Mouse (Mus musculus) thymus, adult 2 months (tissue): Measurements from ENCODE around the gene Crocc2. TPM values are rescaled to one million over a fixed set of nuclear protein-coding genes. Genes with fewer than 3 reads are reported as not detected.

Experiments used
- DNase-seq: peaks from one replicate; pipeline ENCODE4 v3.0.0; 2021
- H3K27ac ChIP-seq: fragments of 200-500 bp; 2 replicates; pipeline ENCODE4 v1.5.1; 2012; ENCODE audit warnings: low read length, control low read depth; ENCODE audit not compliant: control insufficient read depth, insufficient read depth
- H3K27me3 ChIP-seq: fragments of 200-500 bp; 2 replicates; pipeline ENCODE4 v1.6.1; 2012; ENCODE audit warnings: mild to moderate bottlenecking, low read length, moderate library complexity, mixed read lengths; ENCODE audit not compliant: control insufficient read depth, insufficient read depth
- H3K36me3 ChIP-seq: fragments of 200-500 bp; 2 replicates; pipeline ENCODE4 v1.6.1; 2012; ENCODE audit warnings: mild to moderate bottlenecking, low read length, moderate library complexity; ENCODE audit not compliant: control insufficient read depth, insufficient read depth
- H3K4me1 ChIP-seq: fragments of 200-500 bp; replicated peaks from 2 replicates; pipeline ENCODE4 v1.6.1; 2012; ENCODE audit warnings: low read length; ENCODE audit not compliant: control insufficient read depth, insufficient read depth
- H3K4me3 ChIP-seq: fragments of 200-500 bp; 2 replicates; pipeline ENCODE4 v1.5.1; 2012; ENCODE audit warnings: mild to moderate bottlenecking, low read length, control low read depth, moderate library complexity; ENCODE audit not compliant: control insufficient read depth, insufficient read depth
- CTCF ChIP-seq: fragments of 200-500 bp; IDR thresholded peaks from 2 replicates; pipeline ENCODE4 v1.5.1; 2012; ENCODE audit warnings: mild to moderate bottlenecking, control low read depth, low read length, moderate library complexity, borderline replicate concordance; ENCODE audit not compliant: control insufficient read depth, poor library complexity, insufficient read depth; ENCODE audit errors: extremely low read depth
- POLR2A ChIP-seq: fragments of 200-500 bp; IDR thresholded peaks from 2 replicates; pipeline ENCODE4 v1.6.1; 2012; ENCODE audit warnings: mild to moderate bottlenecking, low read length, control low read depth, moderate library complexity; ENCODE audit not compliant: control insufficient read depth, poor library complexity, insufficient read depth; ENCODE audit errors: extremely low read depth
- WGBS: fragments of 180-500 bp; shearing (Covaris S2); methylation state at CpG from one replicate; pipeline ENCODE4 v1.1.7; 2018; 5-methylcytosine and 5-hydroxymethylcytosine counted together
- polyA plus RNA-seq: library from polyadenylated mRNA; depleted of rRNA; stranded (reverse); fragments of >200 nt; gene quantifications from 2 replicates; pipeline ENCODE4 v1.2.3, GENCODE M21; 2012; rRNA removed

The Crocc2 gene
- polyA plus RNA-seq, result 0.28 and 0.34 TPM in 2 replicates

DNA sequence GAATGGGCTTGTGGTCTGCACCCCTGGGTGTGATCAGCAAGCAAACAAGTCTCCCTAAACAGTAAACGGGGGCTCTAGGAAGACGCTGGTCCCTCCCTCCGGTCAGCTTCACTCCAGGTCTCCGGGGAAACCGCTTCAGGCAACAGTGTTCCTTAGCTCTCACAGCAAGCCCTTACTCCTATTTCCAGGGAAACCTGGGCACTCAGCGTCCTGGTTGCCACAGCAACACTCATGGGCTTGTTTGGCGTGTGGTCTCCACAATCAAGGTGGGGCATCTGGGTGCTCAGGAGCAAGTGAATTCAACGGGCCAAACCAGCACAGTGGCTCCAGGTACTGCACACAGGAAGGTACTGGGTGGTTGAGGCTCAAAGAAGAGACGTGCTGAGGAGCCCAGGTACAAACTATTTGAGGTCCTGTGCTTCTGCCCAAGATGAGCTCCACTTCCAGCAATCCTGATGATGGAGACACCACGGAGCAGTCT, at the start of gene Crocc2:
TSS of gene Crocc2 (plus strand) at position 431 of the 481 bp plus-strand sequence.
- no peak within 1 kb of the TSS for H3K4me3 ChIP-seq
- no peaks in the 10 kb centered on the region for H3K4me1 ChIP-seq
- H3K27ac ChIP-seq, result no peak within 1 kb of the TSS
- H3K36me3 ChIP-seq, result no peaks in the 10 kb centered on the region
- WGBS, result 71% methylated on average over 10 of the region's 10 CpGs
- H3K27me3 ChIP-seq, result no peaks in the 10 kb centered on the region
- no peak for DNase-seq
- no peak for TF ChIP-seq POLR2A

DNA sequence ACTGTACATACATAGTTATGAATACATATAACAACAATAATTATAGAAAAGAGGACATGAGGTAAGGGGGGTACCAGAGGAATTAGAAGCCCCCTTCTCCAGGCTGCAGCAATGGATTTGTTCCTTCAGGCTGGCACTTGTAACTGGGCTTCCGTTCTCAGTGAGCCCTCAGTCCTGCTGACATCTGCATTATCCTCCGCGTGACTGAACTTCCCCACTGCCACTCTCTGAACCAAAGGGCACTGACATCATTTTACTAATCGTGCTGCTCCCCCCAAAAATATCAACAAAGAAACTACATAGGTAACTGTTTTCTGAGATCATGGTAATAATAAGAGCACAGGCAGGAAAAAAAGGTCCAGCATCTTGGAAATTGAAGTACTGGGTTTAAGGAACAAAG, 49.7 kb upstream of the Crocc2 start:
- H3K36me3 ChIP-seq, result no peaks in the 10 kb centered on the region
- no peaks in the 10 kb centered on the region for H3K27me3 ChIP-seq
- DNase-seq, result no peak
- TF ChIP-seq POLR2A (no peak), CTCF (no peak)
- H3K4me3 ChIP-seq, result no peak overlapping the region
- H3K4me1 ChIP-seq, result no peaks in the 10 kb centered on the region
- 33% methylated on average over 4 of the region's 4 CpGs for WGBS
- H3K27ac ChIP-seq, result no peak overlapping the region

DNA sequence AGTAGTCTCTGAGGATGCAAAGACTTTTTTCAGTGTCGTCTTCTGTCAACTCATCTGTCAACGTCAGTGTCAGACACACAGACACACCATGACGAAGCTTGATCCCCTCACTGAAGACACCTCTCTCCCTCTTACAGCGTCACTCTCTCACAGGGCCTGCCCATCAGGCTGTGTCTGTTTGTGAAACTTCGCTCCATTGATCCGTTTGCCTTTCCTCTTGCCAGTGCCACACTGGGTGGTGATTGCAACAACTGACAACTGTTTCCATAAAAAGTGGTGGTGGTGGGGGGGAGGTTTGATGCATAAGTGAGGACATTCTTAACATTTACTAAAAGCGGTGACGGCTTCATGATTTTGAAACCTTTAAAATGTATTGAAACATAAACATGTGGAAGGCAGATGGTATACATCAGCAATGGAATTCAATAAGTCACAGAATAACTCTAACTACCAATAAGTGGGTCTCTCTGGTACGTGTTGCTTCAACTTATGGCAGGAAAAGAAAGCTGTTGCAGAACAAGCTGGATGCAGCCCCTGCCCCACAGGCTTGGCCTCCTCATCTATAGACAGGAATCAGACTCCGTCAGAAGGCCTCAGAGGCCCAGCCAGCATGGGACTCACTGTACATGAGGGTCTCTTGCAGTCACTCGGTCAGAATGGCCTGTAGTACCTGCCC, 45.2 kb upstream of the Crocc2 start:
- 94% methylated on average over 11 of the region's 11 CpGs for WGBS
- Histone ChIP-seq H3K4me3 (no peak overlapping the region), H3K36me3 (no peaks in the 10 kb centered on the region), H3K27me3 (no peaks in the 10 kb centered on the region), H3K27ac (no peak overlapping the region), H3K4me1 (no peaks in the 10 kb centered on the region)
- TF ChIP-seq POLR2A (no peak), CTCF (no peak)
- no peak for DNase-seq

DNA sequence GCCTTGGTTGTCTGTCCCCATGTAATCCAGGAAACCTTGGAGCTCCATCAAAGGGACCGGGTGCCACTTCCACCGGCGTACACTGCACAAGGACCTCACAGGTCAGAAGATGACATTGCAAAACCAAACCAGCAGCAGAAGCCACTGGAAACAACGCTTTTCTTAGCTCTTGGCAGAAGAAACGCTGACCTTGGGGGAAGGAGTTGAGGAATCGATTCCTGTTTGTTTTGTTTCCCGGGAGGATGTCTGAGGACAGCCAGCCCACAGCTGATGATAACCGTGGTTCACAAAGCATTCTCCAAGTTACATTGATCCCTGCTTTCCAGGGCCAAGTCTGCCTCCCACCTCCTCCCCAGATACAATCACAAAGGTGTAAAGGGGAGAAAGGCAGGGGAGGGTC, 44.5 kb upstream of the Crocc2 start:
- no peaks in the 10 kb centered on the region for H3K36me3 ChIP-seq
- no peaks in the 10 kb centered on the region for H3K27me3 ChIP-seq
- DNase-seq, result no peak
- TF ChIP-seq POLR2A (no peak), CTCF (no peak)
- H3K4me3 ChIP-seq, result no peak overlapping the region
- H3K4me1 ChIP-seq, result no peaks in the 10 kb centered on the region
- WGBS, result 57% methylated on average over 8 of the region's 8 CpGs
- H3K27ac ChIP-seq, result no peak overlapping the region

DNA sequence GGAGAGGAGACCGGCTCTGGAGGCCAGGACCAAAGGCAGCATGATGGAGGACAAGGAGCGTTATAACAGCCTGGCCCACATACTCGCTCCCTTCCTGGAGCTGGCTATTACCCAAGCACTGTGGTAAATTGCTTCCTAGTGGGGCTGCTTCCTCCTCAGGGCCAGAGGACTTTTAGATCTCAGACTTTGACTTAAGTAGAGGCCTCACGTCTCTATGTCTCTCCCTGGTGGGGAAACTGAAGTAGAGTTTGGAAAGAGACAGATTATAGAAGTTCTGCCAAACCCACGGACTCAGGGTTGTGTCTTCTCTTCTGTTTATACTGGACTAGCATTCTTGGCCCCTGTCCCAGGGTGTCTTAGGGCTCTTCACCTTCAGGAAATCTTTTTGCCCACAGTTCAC, 43.3 kb upstream of the Crocc2 start:
- Histone ChIP-seq H3K27ac (no peak overlapping the region), H3K4me3 (no peak overlapping the region), H3K4me1 (no peaks in the 10 kb centered on the region), H3K27me3 (no peaks in the 10 kb centered on the region), H3K36me3 (no peaks in the 10 kb centered on the region)
- 21% methylated on average over 5 of the region's 5 CpGs for WGBS
- no peak for DNase-seq
- TF ChIP-seq POLR2A, result no peak
- no peak for TF ChIP-seq CTCF

DNA sequence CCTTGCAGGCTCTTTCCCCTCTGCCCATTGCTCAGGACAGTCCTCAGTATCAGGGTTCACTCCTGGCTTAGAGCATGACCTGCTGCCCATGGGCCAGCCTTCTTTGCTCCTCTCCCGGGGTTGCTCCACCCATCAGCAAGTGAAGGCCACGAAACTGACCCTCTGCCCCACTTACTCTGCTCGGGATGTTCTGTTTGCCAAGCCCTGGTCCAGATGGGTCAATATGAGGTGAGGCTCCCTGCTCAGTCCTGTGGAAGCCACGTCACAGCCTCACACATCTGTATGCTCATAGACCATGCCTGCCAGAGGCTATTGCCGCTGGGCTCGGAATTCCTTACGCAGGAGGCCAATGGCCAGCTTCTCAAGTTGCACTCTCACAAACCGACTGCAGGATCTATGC, 40.3 kb upstream of the Crocc2 start:
- 91% methylated on average over 8 of the region's 8 CpGs for WGBS
- H3K4me3 ChIP-seq, result no peak overlapping the region
- H3K4me1 ChIP-seq, result no peaks in the 10 kb centered on the region
- no peak for DNase-seq
- TF ChIP-seq POLR2A (no peak), CTCF (no peak)
- H3K27me3 ChIP-seq, result no peaks in the 10 kb centered on the region
- H3K27ac ChIP-seq, result no peak overlapping the region
- no peaks in the 10 kb centered on the region for H3K36me3 ChIP-seq
